Mouse (Mus musculus): ENCODE data around the gene Crtc2.
"Not testable (repeated sequence)": the region's sequence is repeated elsewhere in the genome, so short reads cannot be mapped to it uniquely, and the experiment has no call there.

Gene Crtc2

DNA sequence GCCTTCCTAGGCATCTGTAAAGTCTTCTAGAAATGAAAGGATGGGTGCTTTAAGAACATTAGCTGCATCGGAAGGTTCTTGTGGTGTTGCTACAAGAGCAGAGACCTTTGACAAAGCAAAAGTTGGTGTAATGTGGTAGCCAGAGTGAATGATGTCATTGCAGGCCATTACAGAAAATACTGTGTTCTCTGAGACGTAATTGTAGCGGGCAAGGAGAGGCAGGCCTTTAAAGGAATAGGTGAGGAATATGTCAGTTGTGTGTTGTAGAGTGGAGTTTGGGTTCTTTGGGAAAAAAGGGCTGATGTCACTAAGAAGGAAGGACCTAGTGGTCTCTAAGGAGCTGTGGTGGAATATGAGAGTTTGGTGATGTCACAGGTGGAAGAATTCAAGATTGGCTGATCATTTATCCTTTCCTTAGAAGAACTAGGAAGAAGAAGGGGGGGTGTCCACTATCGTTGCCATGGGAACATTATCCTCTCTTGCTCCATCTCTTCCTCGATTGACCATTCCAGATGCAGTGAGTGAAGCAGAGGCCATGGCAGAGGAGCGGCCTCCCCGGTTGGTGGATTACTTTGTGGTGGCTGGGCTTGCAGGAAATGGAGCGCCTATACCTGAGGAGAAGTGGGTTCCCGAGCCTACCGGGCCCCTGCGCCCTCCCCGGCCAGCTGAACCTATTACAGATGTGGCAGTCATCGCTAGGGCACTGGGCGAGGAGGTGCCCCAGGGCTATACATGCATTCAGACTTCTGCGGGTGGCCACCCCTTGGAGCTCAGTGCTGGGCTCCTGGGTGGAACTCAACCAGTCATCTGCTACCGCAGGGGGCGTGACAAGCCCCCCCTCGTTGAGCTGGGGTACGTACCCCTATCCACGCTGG lies 13.2 kb downstream of the Crtc2 start:
- DNase-seq (ENCODE audit: low read depth in 2 of 2, low spot score in 2 of 2), result peak in 1 of 2 experiments; percentile 5

GRCm38 (mm10) chr3:90268190-90268589 lies 14.2 kb downstream of the Crtc2 start:
- DNase-seq (ENCODE audit: low read depth in 2 of 2, low spot score in 2 of 2), result no peak

- DNase-seq (ENCODE audit: low read depth in 2 of 2, low spot score in 2 of 2), result no peak
Measured at GRCm38 (mm10) chr3:90268971-90269370, 15.0 kb downstream of the Crtc2 start.

DNA sequence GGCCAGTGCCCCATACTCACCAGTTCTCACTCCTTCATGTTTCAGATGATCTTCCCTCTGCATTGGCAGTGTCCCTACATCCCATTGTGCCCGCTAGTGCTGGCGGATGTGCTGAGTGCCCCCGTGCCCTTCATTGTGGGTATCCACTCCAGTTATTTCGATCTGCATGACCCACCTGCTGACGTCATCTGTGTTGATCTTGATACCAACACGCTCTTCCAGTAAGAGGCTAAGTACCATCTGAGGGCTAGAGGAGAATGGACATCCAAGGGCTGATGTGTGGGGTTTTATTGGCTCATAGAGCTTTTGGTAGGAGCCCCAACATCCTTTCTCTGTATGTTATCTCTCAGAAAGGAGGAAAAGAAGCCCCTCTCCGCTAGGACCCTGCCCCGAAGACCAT lies 16.8 kb downstream of the Crtc2 start:
- no peak for DNase-seq (ENCODE audit: low read depth in 2 of 2, low spot score in 2 of 2)

- DNase-seq (ENCODE audit: low read depth in 2 of 2, low spot score in 2 of 2), result no peak
Measured at GRCm38 (mm10) chr3:90272170-90272569, 18.2 kb downstream of the Crtc2 start.

DNA sequence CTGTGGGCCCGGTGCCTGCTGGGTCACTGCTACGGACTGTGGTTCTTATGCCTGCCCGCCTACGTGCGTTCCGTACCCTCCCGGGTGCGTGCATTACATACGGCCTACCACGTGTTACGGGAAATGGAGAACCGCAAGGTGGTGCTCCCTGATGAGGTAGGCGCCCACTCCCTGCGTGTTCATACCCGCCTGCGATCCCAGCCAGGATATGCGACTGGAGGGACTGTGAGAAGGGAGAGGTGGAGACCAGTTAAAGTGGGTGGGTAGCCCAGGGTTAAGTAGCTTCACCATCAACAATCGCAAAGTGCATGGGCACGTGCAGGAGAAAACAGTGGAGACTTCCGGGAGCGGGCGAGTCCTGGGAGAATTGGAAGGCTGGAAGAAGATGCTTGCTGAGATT lies 19.9 kb downstream of the Crtc2 start:
- no peak for DNase-seq (ENCODE audit: low read depth in 2 of 2, low spot score in 2 of 2)

DNA sequence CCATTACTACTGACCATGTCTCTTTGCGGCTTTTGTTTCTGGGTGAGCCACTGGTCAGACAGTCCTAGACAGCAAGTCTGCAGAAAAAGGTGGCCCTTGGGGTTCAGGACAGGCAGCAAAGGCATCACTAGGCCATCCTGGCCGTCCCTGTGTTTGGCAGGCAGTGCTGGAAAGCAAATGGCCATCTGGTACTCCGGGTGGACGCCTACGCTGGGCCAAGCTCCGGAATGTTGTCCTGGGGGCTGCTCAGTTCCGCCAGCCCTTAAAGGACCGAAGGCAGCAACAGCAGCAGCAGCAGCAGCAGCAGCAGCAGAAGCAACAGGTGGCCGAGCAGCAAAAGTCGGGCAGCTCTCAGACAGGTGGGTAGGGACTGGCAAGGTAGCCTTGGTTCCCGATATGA lies 21.3 kb downstream of the Crtc2 start:
- DNase-seq (ENCODE audit: low read depth in 2 of 2, low spot score in 2 of 2), result no peak

GRCm38 (mm10) chr3:90276858-90277257 lies 22.9 kb downstream of the Crtc2 start:
- no peak for DNase-seq (ENCODE audit: low read depth in 2 of 2, low spot score in 2 of 2)

DNA sequence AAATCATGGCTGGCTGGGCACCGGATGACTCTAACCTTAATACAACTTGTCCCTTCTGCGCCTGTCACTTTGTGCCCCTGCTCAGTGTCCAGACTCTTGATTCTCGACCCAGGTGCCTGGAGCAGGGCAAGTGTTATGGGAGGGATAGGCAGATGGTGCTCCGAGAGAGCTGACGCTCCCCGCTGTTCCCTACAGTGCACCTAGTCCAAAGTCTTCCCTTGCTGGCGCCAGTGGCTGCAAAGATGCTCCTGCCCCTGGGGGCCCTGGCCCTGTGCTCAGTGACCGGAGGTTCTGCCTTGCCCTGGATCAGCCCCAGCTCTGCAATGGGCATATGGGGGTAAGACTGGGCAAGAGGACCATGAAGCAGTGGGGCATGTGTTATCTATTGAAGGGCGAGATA lies 23.8 kb downstream of the Crtc2 start:
- DNase-seq (ENCODE audit: low read depth in 2 of 2, low spot score in 2 of 2), result no peak

DNA sequence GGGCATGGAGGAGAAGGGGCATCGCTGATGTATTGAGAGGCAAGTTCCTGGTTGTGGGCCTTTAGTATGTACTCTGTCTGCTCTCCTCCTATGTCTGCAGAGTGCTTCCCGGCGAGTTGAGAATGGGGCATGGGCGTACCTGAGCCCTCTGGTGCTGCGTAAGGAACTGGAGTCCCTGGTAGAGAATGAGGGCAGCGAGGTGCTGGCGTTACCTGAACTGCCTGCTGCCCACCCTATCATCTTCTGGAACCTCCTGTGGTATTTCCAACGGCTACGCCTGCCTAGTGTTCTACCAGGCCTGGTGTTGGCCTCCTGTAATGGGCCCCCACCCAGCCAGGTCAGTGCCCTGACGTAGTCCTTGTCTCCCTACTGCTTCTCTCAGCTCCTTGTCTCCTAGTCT lies 24.2 kb downstream of the Crtc2 start:
- no peak for DNase-seq (ENCODE audit: low read depth in 2 of 2, low spot score in 2 of 2)

DNA sequence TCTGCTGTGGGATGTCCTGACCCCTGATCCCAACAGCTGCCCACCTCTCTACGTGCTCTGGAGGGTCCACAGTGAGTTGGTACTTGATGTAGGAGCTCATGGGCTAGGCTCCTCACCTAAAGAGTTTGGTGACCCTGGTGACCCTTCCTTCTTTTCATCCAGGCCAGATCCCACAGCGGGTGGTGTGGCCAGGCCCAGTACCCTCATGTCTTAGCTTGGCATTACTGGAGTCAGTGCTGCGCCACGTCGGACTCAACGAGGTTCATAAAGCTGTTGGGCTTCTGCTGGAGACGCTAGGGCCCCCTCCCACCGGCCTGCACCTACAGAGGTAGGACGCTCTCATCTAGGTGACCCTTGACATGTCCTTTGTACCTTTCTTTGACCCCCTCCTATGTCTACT lies 25.3 kb downstream of the Crtc2 start:
- DNase-seq (ENCODE audit: low read depth in 2 of 2, low spot score in 2 of 2), result no peak

- no peak for DNase-seq (ENCODE audit: low read depth in 2 of 2, low spot score in 2 of 2)
Measured at GRCm38 (mm10) chr3:90279743-90280142, 25.8 kb downstream of the Crtc2 start.

- no peak for DNase-seq (ENCODE audit: low read depth in 2 of 2, low spot score in 2 of 2)
Measured at GRCm38 (mm10) chr3:90280708-90281107, 26.7 kb downstream of the Crtc2 start.

GRCm38 (mm10) chr3:90284150-90284549 lies 30.2 kb downstream of the Crtc2 start:
- DNase-seq (ENCODE audit: low read depth in 2 of 2, low spot score in 2 of 2), result no peak

GRCm38 (mm10) chr3:90289403-90289802 lies 35.4 kb downstream of the Crtc2 start:
- DNase-seq (ENCODE audit: low read depth in 2 of 2, low spot score in 2 of 2), result not testable (repeated sequence)

DNA sequence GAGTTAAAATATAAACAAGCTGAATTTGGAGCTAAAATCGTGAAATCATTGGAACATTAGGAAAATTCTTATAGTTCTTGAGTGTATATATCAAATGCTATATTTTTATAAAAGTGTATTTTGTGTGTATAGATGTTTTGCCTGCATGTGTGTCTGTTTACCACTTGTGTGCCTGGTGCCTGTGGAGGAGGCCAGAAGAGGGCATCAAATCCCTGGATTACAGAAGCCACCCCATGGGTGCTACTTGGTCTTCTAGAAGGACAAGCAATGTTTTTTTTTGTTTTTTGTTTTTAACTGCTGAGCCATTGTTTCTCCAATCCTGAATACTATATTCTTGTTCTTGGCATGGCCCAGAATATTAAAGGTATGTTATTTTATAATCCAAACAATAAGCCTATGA lies 36.6 kb downstream of the Crtc2 start:
- no peak for DNase-seq (ENCODE audit: low read depth in 2 of 2, low spot score in 2 of 2)

- no peak for DNase-seq (ENCODE audit: low read depth in 2 of 2, low spot score in 2 of 2)
Measured at GRCm38 (mm10) chr3:90291982-90292344, 38.0 kb downstream of the Crtc2 start.

GRCm38 (mm10) chr3:90292345-90293275 lies 38.6 kb downstream of the Crtc2 start, which contains the start of gene Gatad2b:
Gene Gatad2b (plus strand): TSS chr3:90293178.
- peak; percentile 98 for DNase-seq (ENCODE audit: low read depth in 2 of 2, low spot score in 2 of 2)

GRCm38 (mm10) chr3:90293352-90294063 lies 39.5 kb downstream of the Crtc2 start:
- peak; percentile 28 to 39 for DNase-seq (ENCODE audit: low read depth in 2 of 2, low spot score in 2 of 2)

GRCm38 (mm10) chr3:90294064-90294440 lies 40.1 kb downstream of the Crtc2 start:
- DNase-seq (ENCODE audit: low read depth in 2 of 2, low spot score in 2 of 2), result peak in 1 of 2 experiments; percentile 7

DNA sequence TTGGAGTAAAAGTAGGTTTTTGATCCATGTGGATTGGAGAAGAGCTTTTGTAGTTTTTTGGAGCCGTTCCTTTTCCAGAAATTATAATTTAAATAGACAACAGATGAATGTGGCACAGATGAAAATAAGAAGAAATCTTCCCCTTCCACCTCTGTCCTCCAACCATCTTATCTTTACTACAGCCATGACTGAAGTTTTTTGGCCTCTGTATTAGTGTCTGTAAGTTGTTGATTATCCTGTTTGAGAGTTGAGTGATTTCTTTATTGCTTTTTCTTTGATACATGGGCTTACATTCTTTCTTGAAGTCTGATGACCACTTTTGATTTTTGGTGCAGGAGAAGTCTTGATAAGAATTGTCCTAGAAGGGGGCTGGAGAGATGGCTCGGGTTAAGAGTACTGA lies 40.7 kb downstream of the Crtc2 start:
- no peak for DNase-seq (ENCODE audit: low read depth in 2 of 2, low spot score in 2 of 2)
